Mouse (Mus musculus): Measurements from ENCODE around the gene Uqcc1. TPM values are rescaled to one million over a fixed set of nuclear protein-coding genes. Genes with fewer than 3 reads are reported as not detected.
"Not testable (repeated sequence)": the region's sequence is repeated elsewhere in the genome, so short reads cannot be mapped to it uniquely, and the experiment has no call there.

Gene Uqcc1
- polyA plus RNA-seq, 1 experiment, result 136 TPM

DNA sequence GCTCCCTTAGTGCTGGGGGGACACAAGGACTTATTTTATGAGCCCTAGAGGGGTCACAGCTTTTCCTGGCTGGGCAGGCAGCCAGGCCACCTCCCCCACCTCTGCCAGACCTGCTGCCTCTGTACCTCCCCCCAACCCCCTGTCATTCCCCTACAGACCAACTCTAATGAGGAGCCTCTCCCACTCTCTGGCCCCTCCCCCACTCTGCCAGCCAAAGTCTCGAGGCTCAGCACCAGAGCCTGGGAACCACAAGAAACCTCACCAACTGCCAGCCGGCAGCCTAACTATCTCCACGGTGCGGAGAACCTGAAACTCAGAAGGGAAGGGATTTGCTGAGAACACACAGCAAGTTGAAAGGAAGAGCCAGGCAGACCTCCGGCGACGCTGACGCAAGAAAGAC is 13.4 kb upstream of the Uqcc1 start:
- Histone ChIP-seq H3K4me1 (ENCODE audit: control insufficient read depth, insufficient read depth, low read length) (peaks cover 10% of the 10 kb centered on the region), H3K4me3 (ENCODE audit: insufficient read depth, low read depth, low read length) (no peak overlapping the region), H3K27ac (ENCODE audit: insufficient read depth, low read depth, low read length) (no peak overlapping the region)
- WGBS, result 11% methylated on average over 8 of the region's 8 CpGs
- TF ChIP-seq POLR2A (IDR thresholded peaks at IDR 0.05; ENCODE audit: insufficient read depth, low read depth, low read length) (no peak), CTCF (IDR thresholded peaks at IDR 0.05; ENCODE audit: insufficient read depth, low read depth, low read length) (no peak)

DNA sequence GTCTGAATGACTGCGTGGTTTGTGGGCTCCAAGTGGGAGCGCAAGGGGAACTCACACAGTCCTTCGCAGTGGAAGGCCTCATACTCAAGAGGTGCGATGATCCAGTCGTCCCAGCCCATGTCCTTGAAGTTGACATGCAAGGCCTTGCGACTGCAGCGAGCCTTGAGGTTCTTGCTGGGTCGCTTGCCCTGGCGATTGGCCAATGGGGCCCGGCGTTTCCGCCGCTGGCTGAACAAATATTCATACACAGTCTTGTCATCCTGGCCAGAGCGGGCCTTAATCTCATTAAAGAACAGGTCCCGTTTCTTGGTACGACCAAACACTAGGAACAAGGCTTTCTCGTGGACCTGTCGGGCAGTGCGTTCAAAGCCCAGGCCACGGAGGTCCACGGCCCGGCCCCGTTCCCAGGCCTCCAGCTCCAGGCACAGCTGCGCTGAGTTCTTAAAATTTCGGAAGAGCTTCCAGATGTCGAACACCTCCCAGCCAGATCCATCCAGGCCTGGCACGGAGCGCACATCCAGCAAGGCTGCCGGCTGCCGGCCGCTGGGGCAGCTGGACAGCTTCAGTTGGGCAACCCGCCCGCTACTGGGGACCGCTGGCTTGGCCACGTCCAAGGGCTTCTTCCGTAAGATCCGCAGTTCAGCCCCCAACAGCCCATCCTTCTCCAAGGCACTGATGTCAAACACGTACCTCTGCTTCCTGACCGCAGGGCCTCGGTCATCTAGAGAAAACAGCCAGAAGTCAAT is 11.8 kb upstream of the Uqcc1 start:
- Histone ChIP-seq H3K27ac (ENCODE audit: insufficient read depth, low read depth, low read length) (no peak overlapping the region), H3K4me1 (ENCODE audit: control insufficient read depth, insufficient read depth, low read length) (peaks cover 10% of the 10 kb centered on the region), H3K4me3 (ENCODE audit: insufficient read depth, low read depth, low read length) (no peak overlapping the region)
- WGBS, result 89% methylated on average over 40 of the region's 40 CpGs
- no peak for TF ChIP-seq POLR2A (IDR thresholded peaks at IDR 0.05; ENCODE audit: insufficient read depth, low read depth, low read length)
- TF ChIP-seq CTCF (IDR thresholded peaks at IDR 0.05; ENCODE audit: insufficient read depth, low read depth, low read length), result no peak

DNA sequence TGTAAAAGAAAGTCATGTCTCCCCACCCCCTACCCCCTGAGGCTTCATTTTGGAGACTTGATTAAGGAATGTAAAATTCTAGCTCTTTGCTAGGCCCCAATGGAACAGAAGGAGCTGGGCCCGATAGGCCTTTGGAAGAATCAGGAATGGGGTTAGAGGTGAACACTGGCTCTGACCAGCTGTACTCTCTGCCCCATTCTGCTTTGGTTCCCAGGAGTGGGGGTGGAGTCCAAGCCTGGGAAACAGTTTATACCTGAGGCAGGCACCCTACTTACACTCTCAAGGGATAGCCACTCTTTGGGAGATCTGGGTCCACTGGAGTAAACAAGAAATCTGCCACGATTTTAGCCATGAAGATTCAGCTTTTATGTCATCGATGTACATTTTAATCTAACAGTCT is 10.6 kb upstream of the Uqcc1 start, which contains the start of gene Gm15557:
Gm15557 (plus strand) TSS at position 48 of the 400 bp plus-strand sequence.
- TF ChIP-seq POLR2A (IDR thresholded peaks at IDR 0.05; ENCODE audit: insufficient read depth, low read depth, low read length) (no peak), CTCF (IDR thresholded peaks at IDR 0.05; ENCODE audit: insufficient read depth, low read depth, low read length) (no peak)
- H3K4me3 ChIP-seq (ENCODE audit: insufficient read depth, low read depth, low read length), result no peak within 1 kb of the TSS
- WGBS, result 91% methylated on average over 3 of the region's 3 CpGs
- H3K27ac ChIP-seq (ENCODE audit: insufficient read depth, low read depth, low read length), result no peak within 1 kb of the TSS
- peaks cover 10% of the 10 kb centered on the region for H3K4me1 ChIP-seq (ENCODE audit: control insufficient read depth, insufficient read depth, low read length)

DNA sequence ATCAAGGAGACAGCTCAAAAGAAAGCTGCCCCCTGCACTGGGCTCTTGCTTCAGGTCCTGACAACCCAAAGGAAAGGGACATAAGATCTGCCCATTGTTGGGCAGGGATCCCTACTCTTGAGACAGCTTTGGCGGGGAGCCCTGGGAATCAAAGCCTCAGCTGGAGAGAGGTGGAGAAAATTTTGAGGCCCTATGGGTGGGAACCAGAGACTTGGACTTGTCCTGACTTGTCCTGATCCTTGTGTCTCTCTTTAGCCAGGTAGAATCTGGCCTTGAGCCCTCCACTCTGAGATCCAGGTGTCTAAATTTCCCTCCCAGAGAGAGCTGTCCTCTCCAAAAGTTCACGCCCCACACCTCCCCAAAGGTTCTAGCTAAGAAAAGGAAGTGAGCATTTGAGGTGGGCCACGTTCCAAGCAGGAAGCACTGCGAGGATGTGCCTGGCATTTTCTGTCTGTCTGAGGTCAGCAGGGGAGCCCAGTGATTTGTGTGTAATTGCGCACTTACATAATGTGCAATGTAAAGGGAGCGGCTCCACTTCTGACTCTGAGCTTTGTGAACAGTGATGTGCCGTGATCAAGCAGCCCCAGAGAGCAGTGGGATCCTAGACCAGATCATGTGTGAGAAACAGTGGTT is 9.9 kb upstream of the Uqcc1 start:
- peaks cover 8% of the 10 kb centered on the region for H3K4me1 ChIP-seq (ENCODE audit: control insufficient read depth, insufficient read depth, low read length)
- no peak overlapping the region for H3K27ac ChIP-seq (ENCODE audit: insufficient read depth, low read depth, low read length)
- H3K4me3 ChIP-seq (ENCODE audit: insufficient read depth, low read depth, low read length), result no peak overlapping the region
- WGBS, result 81% methylated on average over 7 of the region's 7 CpGs
- TF ChIP-seq POLR2A (IDR thresholded peaks at IDR 0.05; ENCODE audit: insufficient read depth, low read depth, low read length) (no peak), CTCF (IDR thresholded peaks at IDR 0.05; ENCODE audit: insufficient read depth, low read depth, low read length) (no peak)

DNA sequence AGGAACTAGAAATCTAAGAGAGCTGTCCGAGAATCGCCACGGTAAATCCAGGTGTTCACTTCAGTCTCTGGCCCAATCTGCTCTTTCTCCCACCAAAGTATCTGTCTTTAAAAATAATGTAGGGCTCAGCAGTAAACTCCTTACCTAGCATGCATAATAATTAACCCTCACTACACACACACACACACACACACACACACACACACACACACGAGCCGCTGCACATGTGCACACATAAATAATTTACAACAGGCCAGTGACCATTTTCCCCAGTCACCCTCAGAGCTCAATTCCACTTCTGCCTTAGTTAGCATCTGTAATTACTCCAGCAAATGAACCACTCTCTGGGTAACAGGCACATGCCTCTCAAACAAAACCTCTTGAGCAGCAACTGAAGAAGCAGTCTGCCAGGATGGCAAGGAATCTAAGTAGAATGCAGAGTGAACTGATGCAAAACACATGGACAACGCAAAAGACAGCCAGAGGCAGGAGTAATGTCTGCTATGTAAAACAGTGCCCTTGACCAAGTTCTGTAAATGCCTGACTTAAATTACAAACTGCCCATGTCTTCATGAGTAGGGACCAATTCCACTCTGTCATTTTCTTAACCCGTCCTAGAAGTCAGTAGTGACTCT is 1.3 kb downstream of the Uqcc1 start:
- 62% methylated on average over 7 of the region's 7 CpGs for WGBS
- no peak for TF ChIP-seq CTCF (IDR thresholded peaks at IDR 0.05; ENCODE audit: insufficient read depth, low read depth, low read length)
- TF ChIP-seq POLR2A (IDR thresholded peaks at IDR 0.05; ENCODE audit: insufficient read depth, low read depth, low read length), result no peak
- no peak overlapping the region for H3K27ac ChIP-seq (ENCODE audit: insufficient read depth, low read depth, low read length)

DNA sequence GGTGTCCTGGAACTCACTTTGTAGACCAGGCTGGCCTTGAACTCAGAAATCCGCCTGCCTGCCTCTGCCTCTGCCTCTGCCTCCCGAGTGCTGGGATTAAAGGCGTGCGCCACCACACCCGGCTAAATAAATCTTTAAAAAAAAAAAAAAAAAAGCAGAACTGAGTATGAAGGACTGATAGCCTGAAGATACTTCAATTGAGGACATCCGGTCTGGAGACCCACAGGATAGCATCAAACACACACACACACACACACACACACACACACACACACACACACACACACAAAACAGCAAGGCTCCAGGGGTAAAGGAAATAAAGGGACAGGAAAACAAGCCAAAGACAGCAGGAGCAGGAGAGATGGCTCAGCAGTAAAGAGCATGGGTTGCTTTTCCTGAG is 4.9 kb downstream of the Uqcc1 start:
- H3K4me1 ChIP-seq (ENCODE audit: control insufficient read depth, insufficient read depth, low read length), result not testable (repeated sequence)
- whole genome bisulfite sequencing, result 95% methylated on average over 6 of the region's 6 CpGs

More for the DNA sequence above, 1.3 kb downstream of the Uqcc1 start:
- Histone ChIP-seq H3K4me1 (ENCODE audit: control insufficient read depth, insufficient read depth, low read length) (peaks cover 4% of the 10 kb centered on the region; the same call in 1 of the 2 replicates), H3K4me3 (ENCODE audit: insufficient read depth, low read depth, low read length) (no peak overlapping the region)

DNA sequence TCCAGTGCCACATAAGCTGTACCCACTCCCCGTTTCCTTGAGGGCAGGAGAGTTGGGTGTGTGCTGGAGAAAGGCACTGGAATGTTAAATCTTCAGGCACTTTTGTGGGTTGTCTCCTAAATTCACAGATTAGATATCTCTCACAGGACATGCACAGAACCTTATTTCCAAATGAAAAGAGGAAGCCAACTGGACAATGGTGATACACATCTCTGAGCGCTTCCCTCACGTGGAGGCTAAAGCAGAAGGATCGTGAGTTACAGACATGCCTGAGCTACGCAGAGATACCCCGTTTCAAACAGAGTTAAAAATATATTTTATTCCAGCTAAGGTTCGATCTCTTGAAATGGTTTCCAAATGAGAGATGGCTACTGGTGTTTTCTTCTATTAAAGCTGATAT is 7.0 kb downstream of the Uqcc1 start:
- Histone ChIP-seq H3K4me1 (ENCODE audit: control insufficient read depth, insufficient read depth, low read length) (no peaks in the 10 kb centered on the region), H3K27ac (ENCODE audit: insufficient read depth, low read depth, low read length) (no peak overlapping the region), H3K4me3 (ENCODE audit: insufficient read depth, low read depth, low read length) (no peak overlapping the region)
- WGBS, result 98% methylated on average over 7 of the region's 7 CpGs
- TF ChIP-seq CTCF (IDR thresholded peaks at IDR 0.05; ENCODE audit: insufficient read depth, low read depth, low read length) (no peak), POLR2A (IDR thresholded peaks at IDR 0.05; ENCODE audit: insufficient read depth, low read depth, low read length) (no peak)

More for the DNA sequence above, 4.9 kb downstream of the Uqcc1 start:
- H3K27ac ChIP-seq (ENCODE audit: insufficient read depth, low read depth, low read length); H3K4me3 ChIP-seq (ENCODE audit: insufficient read depth, low read depth, low read length): not testable (repeated sequence)

DNA sequence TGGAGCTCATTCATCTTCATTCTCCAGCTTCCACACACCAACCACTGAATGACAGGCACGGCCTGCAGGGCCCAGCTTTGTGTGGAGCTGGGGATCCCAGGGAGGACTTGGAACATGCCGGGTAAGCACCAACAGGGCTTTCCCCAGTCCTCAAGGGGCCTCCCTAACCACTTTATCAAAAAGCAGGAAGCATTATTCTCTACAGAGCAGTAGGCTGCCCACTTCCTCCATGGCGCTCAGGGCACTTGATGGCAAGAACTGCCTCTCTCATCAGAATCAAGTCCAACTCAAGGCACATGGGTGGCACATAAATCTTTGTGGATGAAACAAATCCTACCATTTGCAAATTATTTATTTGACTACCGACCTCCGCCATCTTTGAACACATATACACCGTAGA is 15.4 kb downstream of the Uqcc1 start:
- H3K27ac ChIP-seq (ENCODE audit: insufficient read depth, low read depth, low read length), result no peak overlapping the region
- H3K4me3 ChIP-seq (ENCODE audit: insufficient read depth, low read depth, low read length), result no peak overlapping the region
- WGBS, result 86% methylated on average over 6 of the region's 6 CpGs
- H3K4me1 ChIP-seq (ENCODE audit: control insufficient read depth, insufficient read depth, low read length), result no peaks in the 10 kb centered on the region
- TF ChIP-seq POLR2A (IDR thresholded peaks at IDR 0.05; ENCODE audit: insufficient read depth, low read depth, low read length), result no peak
- TF ChIP-seq CTCF (IDR thresholded peaks at IDR 0.05; ENCODE audit: insufficient read depth, low read depth, low read length), result no peak

DNA sequence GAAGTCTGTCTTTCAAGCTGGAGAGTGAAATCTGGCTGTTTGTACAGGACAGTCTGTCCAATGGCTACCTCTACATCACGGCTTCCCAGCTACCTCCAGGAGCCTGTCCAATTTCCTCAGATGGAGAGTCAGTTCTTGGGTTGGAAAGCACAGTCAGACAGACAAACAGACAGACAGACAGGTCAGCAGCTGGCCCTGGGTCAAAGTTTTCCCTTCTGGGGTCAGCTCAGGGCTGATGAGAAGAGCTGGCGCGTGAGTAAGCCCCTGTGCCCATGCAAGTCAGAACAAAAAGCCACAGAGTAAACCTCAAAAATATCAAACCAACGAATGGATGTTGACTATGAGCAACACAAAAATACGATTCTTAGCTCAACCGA is 26.5 kb downstream of the Uqcc1 start:
- no peak for TF ChIP-seq POLR2A (IDR thresholded peaks at IDR 0.05; ENCODE audit: insufficient read depth, low read depth, low read length)
- no peak for TF ChIP-seq CTCF (IDR thresholded peaks at IDR 0.05; ENCODE audit: insufficient read depth, low read depth, low read length)
- Histone ChIP-seq H3K27ac (ENCODE audit: insufficient read depth, low read depth, low read length) (no peak overlapping the region), H3K4me3 (ENCODE audit: insufficient read depth, low read depth, low read length) (no peak overlapping the region), H3K4me1 (ENCODE audit: control insufficient read depth, insufficient read depth, low read length) (peaks cover 2% of the 10 kb centered on the region; the same call in 1 of the 2 replicates)
- 71% methylated on average over 6 of the region's 6 CpGs for WGBS
